ENCODE assay signal across 29 mouse cellular contexts in the genomic region with DNA sequence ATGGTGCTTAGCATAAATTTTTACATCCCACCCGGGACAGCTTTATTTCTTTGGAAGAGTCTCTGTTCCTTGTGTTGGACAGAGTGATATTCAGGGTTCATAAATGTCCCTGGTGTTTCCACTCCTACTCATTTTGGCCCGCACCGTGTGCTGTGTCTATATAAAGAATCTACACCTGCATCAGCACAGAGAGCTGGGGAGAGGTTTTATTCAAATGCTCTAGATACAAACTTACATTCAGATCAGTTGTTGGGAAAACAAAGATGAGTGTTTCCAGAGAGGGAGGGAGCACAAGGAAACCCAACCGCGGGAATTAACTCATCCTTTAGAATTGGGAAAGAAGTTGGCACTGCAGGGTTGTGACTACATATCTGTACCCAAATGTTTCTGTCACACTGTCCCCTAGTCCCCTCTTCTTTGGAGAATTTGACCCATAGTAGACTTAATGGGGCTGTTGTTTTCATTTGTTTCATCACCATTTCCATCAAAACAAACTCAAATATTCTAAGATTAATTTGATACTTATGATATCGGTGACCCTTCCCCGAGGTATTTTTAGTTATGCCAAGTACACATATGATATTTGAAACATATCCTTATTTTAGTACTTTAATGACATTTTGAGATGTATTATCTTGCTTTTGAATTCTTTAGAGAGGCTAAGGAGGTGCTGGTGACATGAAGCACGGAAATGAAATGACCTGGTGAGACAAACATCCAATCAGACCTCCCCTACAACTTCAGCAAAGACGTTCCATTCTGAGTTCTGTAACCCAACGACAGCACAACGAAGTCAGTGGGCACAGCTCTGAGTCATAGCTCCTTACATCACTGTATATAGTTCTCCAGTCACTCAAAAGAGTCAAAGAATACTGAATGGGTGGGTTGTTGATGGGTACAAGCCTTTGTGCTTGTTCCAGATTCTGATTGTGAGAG. TPM values are rescaled to one million over a fixed set of nuclear protein-coding genes. Genes with fewer than 3 reads are reported as not detected.
DNase-seq lines count a peak whose midpoint lies in the region; ATAC-seq and TF ChIP-seq lines count a peak whose summit lies in the region.
"Had no signal": no experiment of that assay in that cellular context is flagged by ENCODE, and none has a peak within 500 bp of the region (broad histone marks: within the 10 kb centered on the region; RNA-seq: fewer than 3 reads in every experiment).

No protein-coding gene starts in this region.

- H3K9ac ChIP-seq in lung, embryonic 16.5 days (ENCODE audit: low read length) = no peak overlapping the region
- no peak overlapping the region for H3K9ac ChIP-seq in lung, postnatal 0 days (replicated peaks; ENCODE audit: low read depth)
- peak overlapping the region; percentile 60 for H3K9ac ChIP-seq in CH12.LX (ENCODE audit: insufficient read depth, low read depth)

- H3K79me2 ChIP-seq in CH12.LX (replicated peaks; ENCODE audit: control insufficient read depth, extremely low read depth, insufficient read depth, poor library complexity, severe bottlenecking) = peaks cover 69% of the 10 kb centered on the region

- H3K4me2 ChIP-seq in lung, embryonic 16.5 days (ENCODE audit: low read depth, low read length) = no peak overlapping the region
- no peak overlapping the region for H3K4me2 ChIP-seq in lung, postnatal 0 days (replicated peaks; ENCODE audit: low read depth, low read length)
- H3K4me2 ChIP-seq in CH12.LX (ENCODE audit: insufficient read depth, low read depth, poor library complexity, severe bottlenecking) = peak overlapping the region; percentile 99

- no peak overlapping the region for H3K27ac ChIP-seq in lung, embryonic 16.5 days (ENCODE audit: low read length)
- H3K27ac ChIP-seq in lung, postnatal 0 days (ENCODE audit: low read length) = no peak overlapping the region
- H3K27ac ChIP-seq in CH12.LX (ENCODE audit: insufficient read depth, low read depth) = peak overlapping the region; percentile 92

- TF ChIP-seq EP300 in lung, postnatal 0 days (IDR thresholded peaks at IDR 0.05) = peak; percentile 47; the same call in 1 of the 2 replicates
- TF ChIP-seq EP300 in CH12.LX (IDR thresholded peaks at IDR 0.05; ENCODE audit: low read length) = peak; percentile 44; the same call in 1 of the 2 replicates

- peak; percentile 51; the same call in 1 of the 2 replicates for ATAC-seq in lung, embryonic 16.5 days (ENCODE audit: low read depth)
- ATAC-seq in lung, postnatal 0 days = peak; percentile 88
- ATAC-seq: activated CD4-positive, CD25-positive, alpha-beta regulatory T cell, adult 4 months; CD4-positive, CD25-positive, alpha-beta regulatory T cell, adult 4 months; Patski had no signal

- no peaks in the 10 kb centered on the region for H3K4me1 ChIP-seq in lung, embryonic 16.5 days (replicated peaks; ENCODE audit: control insufficient read depth, insufficient read depth, low read length)
- no peaks in the 10 kb centered on the region for H3K4me1 ChIP-seq in lung, postnatal 0 days (ENCODE audit: insufficient read depth, low read depth, low read length)
- H3K4me1 ChIP-seq in CH12.LX (ENCODE audit: control insufficient read depth in 1 of 2, insufficient read depth in 2 of 2) = peaks cover 19 to 53% of the 10 kb centered on the region in 2 experiments; a peak in 3 of 4 replicates

- TF ChIP-seq POLR2A in CH12.LX (IDR thresholded peaks at IDR 0.05; ENCODE audit: low read depth, low read length) = 0 out of 2 replicates have a peak, but pooled peaks have one; percentile 33

- H3K27me3 ChIP-seq in lung, embryonic 16.5 days (ENCODE audit: control insufficient read depth, insufficient read depth, low read depth, low read length) = no peaks in the 10 kb centered on the region
- H3K27me3 ChIP-seq in lung, postnatal 0 days (replicated peaks; ENCODE audit: insufficient read depth, low read length) = no peaks in the 10 kb centered on the region
- H3K27me3 ChIP-seq in CH12.LX (replicated peaks) = no peaks in the 10 kb centered on the region

- no peaks in the 10 kb centered on the region for H3K9me3 ChIP-seq in lung, embryonic 16.5 days (ENCODE audit: control insufficient read depth, low read length)
- H3K9me3 ChIP-seq in lung, postnatal 0 days (ENCODE audit: low read length) = no peaks in the 10 kb centered on the region
- H3K9me3 ChIP-seq in CH12.LX (replicated peaks; ENCODE audit: low read length) = no peaks in the 10 kb centered on the region
- H3K9me3 ChIP-seq: G1E had no signal

- H3K4me3 ChIP-seq in lung, embryonic 16.5 days (ENCODE audit: low read length) = no peak overlapping the region
- H3K4me3 ChIP-seq in lung, postnatal 0 days (ENCODE audit: low read depth, low read length) = no peak overlapping the region
- H3K4me3 ChIP-seq in CH12.LX (replicated peaks in 1 of 3; ENCODE audit: low read depth in 2 of 3, low read length in 2 of 3, poor library complexity in 1 of 3) = peak overlapping the region; percentile 65 to 85 (median 72)

- in situ Hi-C loops in CH12.LX (cut with MboI; ENCODE audit: low pct_ligation_motif_present, low pct_unique_long_range_greater_than_20kb, low sequenced_read_pairs) = loop anchor here (25.0 kb wide), 2 partner anchors 435 to 585 kb away; a partner anchor contains a TSS

- WGBS in lung, embryonic 16.5 days = 52% methylated on average over 11 of the region's 11 CpGs
- WGBS in lung, postnatal 0 days = 56% methylated on average over 11 of the region's 11 CpGs

- H3K36me3 ChIP-seq in lung, embryonic 16.5 days (ENCODE audit: control insufficient read depth, insufficient read depth, low read length) = no peaks in the 10 kb centered on the region
- H3K36me3 ChIP-seq in lung, postnatal 0 days (ENCODE audit: insufficient read depth, low read length) = no peaks in the 10 kb centered on the region
- H3K36me3 ChIP-seq in CH12.LX (replicated peaks in 1 of 2; ENCODE audit: control insufficient read depth in 1 of 2, insufficient read depth in 1 of 2, low read length in 1 of 2) = peaks cover 16 to 34% of the 10 kb centered on the region in 2 experiments
- H3K36me3 ChIP-seq: G1E had no signal

- no peak for TF ChIP-seq CTCF in lung, postnatal 0 days (IDR thresholded peaks at IDR 0.05)
- no peak for TF ChIP-seq CTCF in CH12.LX (conservative IDR thresholded peaks at IDR 0.05 in 1 of 2, IDR thresholded peaks at IDR 0.05 in 1 of 2; ENCODE audit: low read depth in 2 of 2, low read length in 2 of 2)

- dilution Hi-C loops in CH12.LX (cut with MboI; ENCODE audit: extremely low pct_ligation_motif_present, extremely low pct_unique_long_range_greater_than_20kb, low sequenced_read_pairs) = no loop called here

- no peak for TF ChIP-seq RAD21 in CH12.LX (IDR thresholded peaks at IDR 0.05; ENCODE audit: low read depth, low read length)

- DNase-seq in lung, postnatal 10 days = no peak
- peak; percentile 68 for DNase-seq in lung, postnatal 0 days (ENCODE audit: low spot score)
- DNase-seq in lung, postnatal 14 days = no peak
- DNase-seq in CH12.LX (ENCODE audit: extremely low read depth) (peak; percentile 72), adipocyte (ENCODE audit: low spot score) (peak; percentile 30), MN1 (ENCODE audit: low spot score) (no peak)
- no peak for DNase-seq in cerebellum, adult 11-12 months
- DNase-seq: adrenal gland, adult 2 months; adrenal gland, adult 8-10 months; adrenal gland, postnatal 10 days; adrenal gland, postnatal 14 days; adrenal gland, postnatal 25 days; adrenal gland, postnatal 36 days; B cell, adult 2 months; cerebellum, adult 11 months; cerebellum, adult 18-20 months; cerebellum, adult 2 months; cerebellum, adult 8-10 months; cerebellum, adult 9-10 months had no signal

TF ChIP-seq in CH12.LX, 34 proteins besides CTCF, POLR2A, EP300 and RAD21:
- 0 out of 2 replicates have a peak, but pooled peaks have one; percentile 1 for TF ChIP-seq MXI1 (IDR thresholded peaks at IDR 0.05; ENCODE audit: low read depth, low read length)
- no peak; the same call in 1 of the 2 replicates for TF ChIP-seq CHD1 (IDR thresholded peaks at IDR 0.05; ENCODE audit: low read depth, low read length)
- peak; percentile 53; the same call in 1 of the 2 replicates for TF ChIP-seq ETS1 (conservative IDR thresholded peaks at IDR 0.05; ENCODE audit: low read depth, low read length)
- TF ChIP-seq MEF2A (IDR thresholded peaks at IDR 0.05; ENCODE audit: borderline replicate concordance, low read depth, low read length) = peak; percentile 86
- peak; percentile 68; the same call in 1 of the 2 replicates for TF ChIP-seq TBP (conservative IDR thresholded peaks at IDR 0.05; ENCODE audit: low read depth, low read length)
- peak; percentile 26; the same call in 1 of the 2 replicates for TF ChIP-seq TCF12 (IDR thresholded peaks at IDR 0.05; ENCODE audit: low read depth, low read length)
- TF ChIP-seq ZMIZ1 (IDR thresholded peaks at IDR 0.05; ENCODE audit: low read depth, low read length) = peak; percentile 67; the same call in 1 of the 2 replicates
- peak; percentile 25 for TF ChIP-seq IRF4 (IDR thresholded peaks at IDR 0.05; ENCODE audit: low read depth, low read length)
- TF ChIP-seq USF1 (IDR thresholded peaks at IDR 0.05; ENCODE audit: low read depth, low read length) = no peak
- TF ChIP-seq POLR2AphosphoS2 (IDR thresholded peaks at IDR 0.05; ENCODE audit: low read depth, low read length) = peak; percentile 29; the same call in 1 of the 2 replicates
- TF ChIP-seq PAX5 (IDR thresholded peaks at IDR 0.05; ENCODE audit: low read length) = no peak
- no peak for TF ChIP-seq UBTF (IDR thresholded peaks at IDR 0.05; ENCODE audit: low read depth, low read length)
- TF ChIP-seq E2F4 (IDR thresholded peaks at IDR 0.05; ENCODE audit: insufficient replicate concordance, low read depth, low read length) = no peak
- peak; percentile 40; the same call in 1 of the 2 replicates for TF ChIP-seq BHLHE40 (IDR thresholded peaks at IDR 0.05; ENCODE audit: low read depth, low read length)
- 0 out of 2 replicates have a peak, but pooled peaks have one; percentile 35 for TF ChIP-seq MYC (IDR thresholded peaks at IDR 0.05; ENCODE audit: low read depth, low read length)

RNA-seq across cellular contexts. Expression of a gene that starts 1.8 kb away (rescaled TPM):
- 0.11 TPM in 1 of 2 replicates, not detected in the other for polyA plus RNA-seq in lung, embryonic 16.5 days (2015; fragmentation: Nextera tagmentation; extraction: Ambion mirVana)
- polyA plus RNA-seq in lung, postnatal 0 days (2015; fragmentation: Nextera tagmentation; extraction: Ambion mirVana) = 0.20 and 0.24 TPM in 2 replicates
- total RNA-seq in CH12.LX (2012; rRNA removed) (26.4 and 33.4 TPM in 2 replicates), CH12.LX (2014; rRNA removed) (49.0 and 59.9 TPM in 2 replicates)
- polyA plus RNA-seq in CH12.LX (2012; ENCODE audit: insufficient read length, low read depth) = 179 and 188 TPM in 2 replicates
- total RNA-seq: adrenal gland, adult 18-20 months; adrenal gland, adult 2 months; adrenal gland, postnatal 25 days; adrenal gland, postnatal 36 days; ES-E14; G1E; MEL had no signal
- polyA plus RNA-seq: activated CD4-positive, CD25-positive, alpha-beta regulatory T cell, adult 4 months; adrenal gland, adult 2 months; brain, embryonic 14.5 days; C2C12; CD4-positive, CD25-positive, alpha-beta regulatory T cell, adult 4 months; cerebellum, adult 2 months; G1E; Patski had no signal

RNA-seq across cellular contexts. Expression of a gene that starts 48.5 kb away (rescaled TPM):
- polyA plus RNA-seq in lung, embryonic 16.5 days (2015; fragmentation: Nextera tagmentation; extraction: Ambion mirVana) = 8.3 and 10.6 TPM in 2 replicates
- polyA plus RNA-seq in lung, postnatal 0 days (2015; fragmentation: Nextera tagmentation; extraction: Ambion mirVana) = 8.3 and 9.2 TPM in 2 replicates
- 0.25 TPM in 1 of 2 replicates, not detected in the other for total RNA-seq in CH12.LX (2012; rRNA removed)
- 0.26 TPM in 1 of 2 replicates, not detected in the other for total RNA-seq in CH12.LX (2014; rRNA removed)
- 0.97 and 1.1 TPM in 2 replicates for polyA plus RNA-seq in CH12.LX (2012; ENCODE audit: insufficient read length, low read depth)
- total RNA-seq: MEL had no signal
- polyA plus RNA-seq: activated CD4-positive, CD25-positive, alpha-beta regulatory T cell, adult 4 months; G1E had no signal

Comparison
In these comparisons a context has a peak if more than half of its experiments do, and no peak if none do; other contexts are left out.
1. DNase-seq: peak in lung, postnatal 0 days (single experiment), CH12.LX (single experiment) and adipocyte (single experiment); none in lung, postnatal 10 days (single experiment), lung, postnatal 14 days (single experiment), cerebellum, adult 11-12 months (single experiment) and MN1 (single experiment).
2. H3K4me3 ChIP-seq: peak in CH12.LX (3 of 3); none in lung, embryonic 16.5 days (single experiment) and lung, postnatal 0 days (single experiment).
3. RNA of a gene that starts 1.8 kb away (polyA plus RNA-seq): 179 to 188 TPM in CH12.LX; 0.20 to 0.24 TPM in lung, postnatal 0 days and 0.11 TPM in lung, embryonic 16.5 days; every median in the first group is over 100 times any median in the second.